Mouse (Mus musculus) layer of hippocampus, adult 9-11 months (tissue): Measurements from ENCODE around the gene Nop16.
A peak's percentile ranks its signal among the peaks of the same experiment; 100 is the strongest.
"Not testable (repeated sequence)": the region's sequence is repeated elsewhere in the genome, so short reads cannot be mapped to it uniquely, and the experiment has no call there.

Source experiments
- DNase-seq: peaks from one replicate; pipeline ENCODE4 v3.0.0; 2022

Gene Nop16

DNA sequence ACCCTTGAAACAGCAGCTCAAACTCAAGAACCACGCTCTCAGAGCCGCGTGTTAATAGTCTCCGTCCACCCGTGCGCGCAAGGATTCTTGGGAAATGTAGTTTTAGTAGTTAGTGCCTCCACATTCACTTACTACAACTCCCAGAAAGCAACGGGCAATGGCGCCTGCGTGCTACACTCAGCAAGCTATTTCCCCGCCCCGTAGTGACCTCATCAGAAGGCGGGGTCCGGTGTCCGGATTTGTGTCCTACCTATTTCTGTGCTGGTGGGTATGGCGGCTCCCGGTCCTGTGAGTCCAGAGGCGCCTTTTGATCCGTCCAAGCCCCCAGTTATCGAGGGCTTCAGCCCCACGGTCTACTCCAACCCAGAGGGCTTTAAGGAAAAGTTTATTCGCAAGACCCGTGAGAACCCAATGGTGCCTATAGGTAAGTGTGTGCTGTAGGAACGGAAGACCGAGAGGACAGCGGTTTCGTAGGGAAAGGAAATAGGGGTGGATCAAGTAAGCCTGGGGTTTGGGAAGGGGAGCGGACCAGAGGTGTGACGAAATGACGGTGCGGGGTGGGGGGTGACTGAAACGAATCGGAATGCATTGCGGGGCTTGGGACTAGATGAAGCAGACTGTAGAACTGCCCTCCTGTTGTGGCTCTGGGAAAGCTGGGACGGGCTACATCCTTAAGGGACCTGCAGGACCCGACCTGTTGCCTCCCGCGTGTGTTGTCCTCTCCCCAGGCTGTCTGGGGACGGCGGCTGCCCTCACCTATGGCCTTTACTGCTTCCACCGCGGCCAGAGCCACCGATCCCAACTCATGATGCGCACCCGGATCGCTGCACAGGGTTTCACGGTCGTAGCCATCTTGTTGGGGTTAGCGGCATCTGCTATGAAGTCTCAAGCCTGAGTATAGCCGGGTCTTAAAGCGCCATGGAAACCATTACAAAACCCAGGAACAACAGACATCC lies at the start of gene Nop16, which contains the start of gene Higd2a:
Gene Nop16, minus strand, starts transcription at position 95 of the 956 bp plus-strand sequence.
Gene Higd2a, plus strand, starts transcription at position 212 of the 956 bp plus-strand sequence.
- DNase-seq, result peak; percentile 99

DNA sequence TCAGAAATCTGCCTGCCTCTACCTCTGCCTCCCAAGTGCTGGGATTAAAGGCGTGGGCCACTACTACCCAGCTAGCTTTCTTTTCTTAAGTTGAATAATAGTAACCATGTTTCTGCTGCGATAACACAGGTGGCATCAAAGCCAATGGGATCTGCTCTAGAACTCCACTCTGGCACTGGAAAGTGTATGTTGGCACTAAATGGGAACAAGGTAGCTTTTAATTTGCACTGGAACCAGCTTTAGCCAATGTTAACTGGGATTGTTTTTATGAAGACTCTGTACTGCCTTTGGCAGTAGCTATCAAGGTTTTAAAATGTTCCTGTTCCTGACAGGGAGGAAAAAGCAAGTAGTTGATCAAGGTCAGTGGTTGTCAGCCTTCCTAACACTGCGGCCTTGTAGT lies 45.1 kb upstream of the Nop16 start:
- DNase-seq, result no peak

DNA sequence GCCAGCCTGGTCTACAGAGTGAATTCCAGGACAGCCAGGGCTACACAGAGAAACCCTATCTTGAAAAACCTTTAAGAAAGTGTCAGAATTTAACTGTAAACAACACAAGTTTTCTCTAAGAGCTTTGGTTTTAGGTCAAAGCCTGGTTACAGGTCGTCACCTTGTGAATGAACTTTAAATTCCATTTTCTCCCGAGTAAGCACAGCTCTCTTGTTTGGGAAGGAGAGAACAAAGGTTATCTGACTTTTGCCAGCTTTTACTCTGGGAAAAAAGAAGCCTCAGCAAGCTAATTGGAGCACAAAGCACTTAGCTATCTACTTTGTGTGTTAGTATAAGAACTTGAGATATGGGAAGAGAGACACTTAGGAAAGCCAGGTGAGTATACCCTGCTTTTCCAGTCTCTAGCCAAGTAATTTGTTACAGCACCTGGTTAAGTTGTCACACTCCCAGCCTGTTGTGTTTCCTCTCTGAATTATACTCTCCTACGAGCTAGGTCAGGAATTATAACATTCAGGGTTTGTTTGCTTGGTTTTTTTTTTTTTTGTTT lies 42.9 kb upstream of the Nop16 start:
- no peak for DNase-seq

DNA sequence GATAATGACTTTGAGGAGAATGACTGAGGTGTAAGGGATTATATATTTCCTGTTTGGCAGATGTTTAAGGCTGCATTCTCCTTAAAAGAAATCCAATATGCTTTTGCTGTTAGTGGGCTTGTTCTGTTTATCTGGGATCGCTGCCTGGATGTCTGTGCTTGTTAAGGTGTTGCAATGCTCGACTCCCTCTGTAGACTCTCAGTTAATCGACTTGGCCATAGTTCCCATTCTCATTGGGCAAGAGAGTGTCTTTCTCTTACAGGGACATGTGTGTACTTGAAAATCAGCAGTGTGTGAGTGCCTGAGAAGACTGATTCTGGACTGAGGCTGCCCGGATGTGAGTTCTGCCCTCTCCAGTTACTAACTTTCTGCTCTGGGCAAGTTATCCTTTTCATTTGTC lies 39.2 kb upstream of the Nop16 start:
- no peak for DNase-seq

DNA sequence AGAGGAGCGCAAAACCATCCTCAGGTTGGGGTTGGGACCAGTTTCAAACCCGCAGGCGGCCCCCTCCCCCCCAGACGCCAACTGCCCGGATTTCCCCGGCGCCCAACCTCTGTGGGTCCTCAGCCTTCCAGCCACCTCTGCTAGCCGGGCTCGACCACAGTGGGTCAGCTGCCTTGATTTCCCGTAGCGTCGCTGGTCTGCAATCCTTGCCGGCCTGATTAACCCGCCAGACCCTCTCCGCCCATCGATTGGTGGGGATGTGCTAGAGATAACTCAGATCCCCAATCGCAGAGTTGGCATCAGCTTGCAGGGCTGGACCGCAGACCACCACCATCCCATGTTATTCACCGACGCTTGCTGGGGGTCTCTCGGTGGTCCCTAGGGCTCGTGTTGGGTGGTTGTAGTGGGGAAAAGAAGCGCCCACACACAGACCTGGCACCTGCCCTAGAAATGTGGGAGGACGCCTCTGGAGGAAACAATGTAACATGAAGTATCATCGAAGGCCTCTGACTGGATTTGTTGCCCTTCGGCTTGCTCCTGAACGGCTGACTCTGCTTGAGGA lies 32.2 kb upstream of the Nop16 start:
- no peak for DNase-seq

DNA sequence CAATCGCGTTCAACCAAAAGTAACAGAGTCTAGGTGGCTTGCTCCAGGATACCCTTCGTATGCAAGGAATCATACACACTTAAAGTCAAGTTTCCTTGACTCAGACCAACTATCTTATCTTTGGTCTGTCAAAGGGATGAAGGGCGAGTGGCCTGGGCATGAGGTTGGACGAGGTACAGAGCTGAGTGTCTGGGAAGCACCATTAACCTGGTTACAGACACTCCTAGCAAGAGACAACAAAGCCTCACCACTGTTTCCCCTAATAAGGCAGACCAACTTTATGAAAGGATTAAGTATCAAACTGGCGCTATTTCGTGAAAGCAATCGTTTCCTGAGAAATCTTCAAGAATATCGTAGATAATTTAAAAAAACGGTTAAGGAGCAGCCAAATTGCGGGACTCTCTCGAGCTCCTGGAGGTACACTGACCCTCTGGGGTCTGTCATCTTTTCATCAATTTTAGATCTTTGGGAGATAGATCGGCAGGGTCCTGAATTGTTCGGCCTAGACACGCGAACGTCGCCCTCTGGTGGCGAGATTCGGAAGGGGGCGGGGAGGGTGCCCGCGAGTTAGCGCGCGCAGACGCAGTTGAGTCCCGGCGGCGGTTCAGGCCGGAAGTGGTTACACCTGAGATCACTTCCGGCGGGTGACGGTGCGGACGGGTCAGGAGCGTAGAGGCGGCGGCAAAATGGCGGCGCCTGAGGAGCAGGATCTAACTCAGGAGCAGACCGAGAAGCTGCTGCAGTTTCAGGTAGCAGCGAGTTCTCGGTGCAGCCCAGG lies 31.5 kb upstream of the Nop16 start, which contains the start of gene Faf2:
Gene Faf2, plus strand, starts transcription at position 630 of the 778 bp plus-strand sequence.
- peak; percentile 97 for DNase-seq

DNA sequence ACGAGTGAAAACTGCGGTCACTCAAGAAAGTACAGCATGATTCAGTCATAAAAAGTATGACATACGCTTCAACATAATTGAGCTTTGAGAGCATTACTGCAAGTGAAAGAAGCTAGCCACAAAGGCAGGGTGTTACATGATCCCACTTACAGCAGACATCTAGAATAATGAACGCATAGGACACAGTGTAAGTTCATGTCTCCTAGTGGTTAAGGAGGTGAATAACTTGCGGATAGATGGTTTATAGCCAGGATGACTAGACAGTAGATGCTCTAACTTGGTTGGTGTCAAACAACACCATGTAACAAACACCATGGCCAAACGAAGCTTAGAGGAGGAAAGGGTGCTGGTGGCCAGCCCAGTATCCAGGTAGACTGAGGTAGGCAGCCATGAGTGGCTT lies 27.1 kb upstream of the Nop16 start:
- no peak for DNase-seq

DNA sequence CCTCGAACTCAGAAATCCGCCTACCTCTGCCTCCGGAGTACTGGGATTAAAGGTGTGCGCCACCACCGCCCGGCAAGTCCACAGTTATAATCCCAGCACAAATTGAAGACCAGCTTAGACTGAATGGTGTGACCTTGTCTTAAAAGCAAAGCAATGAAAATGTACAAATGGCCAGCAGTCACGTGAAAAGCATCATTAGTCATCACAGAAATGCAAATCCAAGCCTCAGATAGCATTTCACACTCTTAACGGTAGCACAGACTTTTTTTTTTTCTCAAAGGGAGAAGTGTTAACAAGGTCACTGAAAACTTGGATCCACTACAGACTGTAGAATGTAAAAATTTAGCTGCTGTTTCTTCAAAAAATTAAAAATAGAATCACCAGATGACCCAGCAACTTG lies 26.4 kb upstream of the Nop16 start:
- DNase-seq, result no peak

GRCm38 (mm10) chr13:54613141-54613540 lies 23.3 kb upstream of the Nop16 start:
- DNase-seq, result not testable (repeated sequence)

DNA sequence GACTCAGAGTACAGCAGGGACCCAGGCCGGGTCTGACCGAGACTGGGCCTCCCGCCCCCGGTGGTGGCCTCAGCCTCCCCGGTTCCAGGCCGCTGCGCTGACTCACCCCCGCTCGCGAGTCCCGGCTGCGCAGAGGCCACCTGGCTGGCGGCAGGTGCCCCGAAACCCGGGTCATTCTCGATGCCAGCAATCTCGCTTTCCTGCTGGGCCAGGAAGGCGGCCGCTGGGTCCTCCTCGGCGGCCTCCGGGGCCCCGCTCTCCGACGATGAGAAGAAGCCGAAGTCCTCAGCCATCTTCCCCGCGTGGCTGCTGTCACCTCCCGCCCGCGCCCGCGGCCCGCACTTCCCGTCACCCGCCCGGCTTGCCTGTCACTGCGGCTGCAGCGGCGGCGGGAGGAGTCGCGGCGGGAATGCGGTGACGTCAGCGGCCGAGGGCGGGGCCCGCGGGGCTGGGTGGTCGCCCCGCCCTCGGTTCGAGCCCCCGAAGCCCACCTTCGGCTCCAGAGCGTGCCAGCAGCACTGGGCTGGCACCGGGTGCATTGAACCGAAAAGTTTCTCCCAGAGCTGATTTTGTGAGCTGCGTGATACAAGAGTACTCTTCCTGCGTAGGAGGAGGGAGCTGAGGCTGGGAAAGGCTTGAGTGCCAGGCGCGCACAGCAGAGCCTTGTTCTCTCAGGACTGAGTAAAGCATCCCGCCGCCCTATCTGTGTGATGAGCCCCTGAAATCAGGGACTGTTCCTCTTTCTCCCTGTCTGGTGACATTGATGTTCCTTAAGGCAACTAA lies 21.3 kb upstream of the Nop16 start, which contains the start of gene Cltb:
Gene Cltb, minus strand, starts transcription at position 373 of the 783 bp plus-strand sequence.
- DNase-seq, result peak; percentile 88

GRCm38 (mm10) chr13:54610613-54610971 lies 20.7 kb upstream of the Nop16 start:
- no peak for DNase-seq

DNA sequence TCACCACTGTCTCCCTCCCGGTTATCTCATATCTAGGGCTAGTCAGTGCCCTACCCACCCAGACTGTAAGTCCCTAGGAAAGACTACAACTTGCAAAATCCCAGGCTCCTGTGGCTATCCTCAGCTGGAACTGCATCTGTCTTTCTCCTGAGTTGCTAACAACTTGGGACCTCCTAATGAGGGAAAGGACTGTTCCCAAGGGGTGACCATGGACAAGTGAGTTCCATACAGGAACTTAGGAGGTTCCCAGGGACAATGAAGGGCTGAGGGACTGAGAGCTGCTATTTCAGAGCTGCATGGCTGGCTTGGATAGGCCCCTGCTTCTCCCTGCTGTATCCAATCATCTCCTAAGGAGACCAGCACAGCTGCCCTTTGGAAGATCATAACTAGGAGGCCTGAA lies 19.4 kb upstream of the Nop16 start:
- DNase-seq, result no peak

DNA sequence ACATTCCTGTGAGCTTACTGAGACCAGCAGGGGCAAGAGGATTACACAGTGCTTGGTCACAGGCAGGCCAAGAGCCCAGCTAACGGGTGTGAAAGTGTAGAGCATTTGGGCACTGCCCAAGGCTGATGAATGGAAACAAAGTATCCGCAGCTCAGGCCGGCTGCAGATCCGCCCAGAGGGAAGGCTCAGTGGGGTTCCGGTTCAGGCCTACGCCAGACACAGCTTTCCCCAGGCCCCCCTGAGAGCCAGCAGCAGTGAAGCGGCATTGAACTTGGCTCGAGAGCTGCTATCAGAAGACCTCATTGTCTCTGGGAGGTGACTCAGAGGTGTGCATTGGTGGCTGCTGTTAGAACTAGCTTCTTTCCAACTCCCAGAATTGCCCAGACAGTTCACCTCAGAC lies 18.8 kb upstream of the Nop16 start:
- DNase-seq, result peak; percentile 56

DNA sequence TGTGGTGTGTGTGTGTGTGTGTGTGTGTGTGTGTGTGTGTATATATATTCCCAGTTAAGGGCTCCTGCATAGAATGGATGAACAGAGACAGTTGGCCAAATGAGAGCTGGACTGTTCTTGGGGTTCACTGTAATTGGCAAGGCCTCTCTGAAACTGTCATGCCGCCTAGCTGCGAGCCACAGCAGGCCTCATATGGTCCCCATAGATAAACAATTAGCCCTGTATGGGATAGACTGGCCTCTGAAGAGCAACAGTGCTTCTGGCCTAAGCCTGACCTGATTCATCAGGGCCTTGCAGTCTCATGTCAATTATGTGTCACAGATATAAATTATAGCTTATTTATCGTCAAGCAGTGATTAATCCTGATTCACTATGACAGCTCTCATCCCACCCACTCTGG lies 18.1 kb upstream of the Nop16 start:
- DNase-seq, result no peak

DNA sequence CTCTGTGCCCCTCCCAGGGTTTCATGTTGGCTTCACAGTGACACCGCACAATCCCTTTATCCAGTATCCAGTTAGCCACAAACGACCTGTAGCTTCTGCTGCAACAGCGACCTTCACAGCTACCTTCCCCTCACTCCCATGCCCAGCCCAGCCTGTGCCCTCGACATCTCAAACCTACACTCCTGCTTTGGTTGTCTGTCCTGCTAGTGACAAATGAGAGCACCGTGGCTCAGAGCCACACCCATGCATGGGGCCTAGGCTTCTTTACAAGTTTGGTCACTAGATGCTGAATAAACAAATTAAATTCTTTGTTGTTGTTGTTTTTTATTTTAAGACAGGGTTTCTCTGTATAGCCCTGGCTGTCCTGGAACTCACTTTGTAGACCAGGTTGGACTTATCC lies 17.3 kb upstream of the Nop16 start:
- no peak for DNase-seq

DNA sequence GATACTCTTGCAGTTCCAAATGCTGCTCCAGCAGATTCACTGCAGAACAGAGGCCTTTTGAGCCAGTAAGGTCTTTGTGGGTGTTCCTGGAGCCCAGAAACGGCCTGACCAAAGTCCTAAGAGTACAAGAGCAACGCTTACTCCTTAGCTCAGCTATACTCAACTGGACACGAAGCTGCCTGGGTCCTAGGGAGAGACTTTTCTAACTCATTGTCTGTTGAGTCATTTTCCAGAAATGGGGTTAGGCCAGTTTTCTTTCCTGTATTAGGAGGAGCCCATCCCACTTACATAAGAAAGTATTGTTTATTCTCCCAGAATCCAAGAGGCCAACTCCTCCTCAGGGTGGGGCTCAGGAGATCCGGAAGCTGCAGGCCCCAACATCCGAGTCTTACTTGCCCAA lies 15.5 kb upstream of the Nop16 start:
- DNase-seq, result no peak

DNA sequence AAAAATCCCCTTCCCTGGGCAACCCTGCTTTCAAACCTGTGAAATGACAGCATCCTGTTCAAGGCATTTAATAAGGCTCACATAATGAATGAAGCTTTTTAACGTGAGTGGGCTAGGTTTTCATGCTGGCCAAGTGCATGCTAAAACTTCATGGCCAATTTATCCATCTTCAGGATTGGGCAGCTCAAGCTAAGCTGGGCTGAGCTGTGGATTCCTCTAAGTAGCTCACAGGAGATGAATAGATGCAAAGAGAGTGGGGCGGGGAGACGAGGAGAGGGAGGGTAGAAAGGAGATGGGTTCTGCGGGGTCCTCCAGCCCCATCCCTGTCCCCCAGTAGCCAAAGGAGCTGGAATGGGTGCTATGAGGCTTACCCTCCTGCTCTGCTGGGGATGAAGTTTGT lies 14.3 kb upstream of the Nop16 start:
- DNase-seq, result no peak

GRCm38 (mm10) chr13:54603501-54603900 lies 13.6 kb upstream of the Nop16 start:
- no peak for DNase-seq

DNA sequence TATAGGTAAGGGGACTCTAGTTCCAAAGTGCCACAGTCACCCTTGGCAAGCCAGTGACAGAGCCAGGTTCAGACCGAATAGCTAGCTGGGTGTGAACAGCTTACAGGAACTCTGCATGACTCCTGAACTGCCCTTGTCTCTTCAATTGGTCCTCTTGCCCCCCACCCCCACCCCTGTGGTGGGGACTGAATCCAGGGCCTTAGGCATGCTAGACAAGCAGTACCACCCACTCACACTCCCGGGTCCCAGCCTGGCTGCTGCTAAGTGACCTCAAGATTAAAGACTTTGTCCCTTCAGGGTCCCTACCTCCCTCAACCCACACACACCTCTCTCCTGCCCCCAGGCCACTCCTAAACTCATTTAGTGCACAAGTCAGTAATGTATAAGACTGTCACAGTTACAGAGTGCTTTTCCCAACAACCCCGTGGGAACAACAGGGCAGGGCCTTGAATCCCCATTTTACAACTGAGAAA lies 12.8 kb upstream of the Nop16 start:
- no peak for DNase-seq

- no peak for DNase-seq
Observed at GRCm38 (mm10) chr13:54598622-54599143, 8.8 kb upstream of the Nop16 start.

- no peak for DNase-seq
Observed at GRCm38 (mm10) chr13:54596870-54597269, 7.0 kb upstream of the Nop16 start.
